Mouse (Mus musculus) small intestine, adult 2 months (tissue): ENCODE data around the gene Rasgef1b. TPM values are rescaled to one million over a fixed set of nuclear protein-coding genes. Genes with fewer than 3 reads are reported as not detected.
A peak's percentile ranks its signal among the peaks of the same experiment; 100 is the strongest.

Experiments
- H3K27ac ChIP-seq: fragments of 200-500 bp; 2 replicates; pipeline ENCODE4 v1.5.1; 2012; ENCODE audit warnings: low read depth, low read length, control low read depth, inconsistent platforms; ENCODE audit not compliant: insufficient read depth
- H3K27me3 ChIP-seq: fragments of 200-500 bp; 2 replicates; pipeline ENCODE4 v1.6.1; 2012; ENCODE audit warnings: mild to moderate bottlenecking, moderate library complexity, low read length, inconsistent platforms; ENCODE audit not compliant: control insufficient read depth, insufficient read depth
- H3K36me3 ChIP-seq: fragments of 200-500 bp; 2 replicates; pipeline ENCODE4 v1.6.1; 2012; ENCODE audit warnings: mild to moderate bottlenecking, low read length, control low read depth, inconsistent platforms; ENCODE audit not compliant: control insufficient read depth, insufficient read depth
- H3K4me1 ChIP-seq: fragments of 200-500 bp; 2 replicates; pipeline ENCODE4 v1.6.1; 2012; ENCODE audit warnings: low read length, inconsistent platforms, mixed read lengths; ENCODE audit not compliant: control insufficient read depth, insufficient read depth, insufficient read length
- H3K4me3 ChIP-seq: fragments of 200-500 bp; 2 replicates; pipeline ENCODE4 v1.5.1; 2012; ENCODE audit warnings: low read depth, mild to moderate bottlenecking, control low read depth, inconsistent platforms, low read length, moderate library complexity
- CTCF ChIP-seq: fragments of 200-500 bp; IDR thresholded peaks from 2 replicates; pipeline ENCODE4 v1.5.1; 2012; ENCODE audit warnings: low read depth, mild to moderate bottlenecking, control low read depth, inconsistent platforms, low read length, moderate library complexity, mixed read lengths; ENCODE audit not compliant: insufficient replicate concordance, insufficient read length; ENCODE audit errors: extremely low read depth
- POLR2A ChIP-seq: fragments of 200-500 bp; IDR thresholded peaks from 2 replicates; pipeline ENCODE4 v1.6.1; 2012; ENCODE audit warnings: low read depth, mild to moderate bottlenecking, control low read depth, inconsistent platforms, low read length, moderate library complexity
- WGBS: fragments of 180-500 bp; shearing (Covaris S2); methylation state at CpG from one replicate; pipeline ENCODE4 v1.1.7; 2018; 5-methylcytosine and 5-hydroxymethylcytosine counted together
- polyA plus RNA-seq: library from polyadenylated mRNA; depleted of rRNA; stranded (reverse); fragments of >200 nt; gene quantifications from 2 replicates; pipeline ENCODE4 v1.2.3, GENCODE M21; 2012

Rasgef1b gene
- polyA plus RNA-seq, 1 experiment = 16.2 TPM

DNA sequence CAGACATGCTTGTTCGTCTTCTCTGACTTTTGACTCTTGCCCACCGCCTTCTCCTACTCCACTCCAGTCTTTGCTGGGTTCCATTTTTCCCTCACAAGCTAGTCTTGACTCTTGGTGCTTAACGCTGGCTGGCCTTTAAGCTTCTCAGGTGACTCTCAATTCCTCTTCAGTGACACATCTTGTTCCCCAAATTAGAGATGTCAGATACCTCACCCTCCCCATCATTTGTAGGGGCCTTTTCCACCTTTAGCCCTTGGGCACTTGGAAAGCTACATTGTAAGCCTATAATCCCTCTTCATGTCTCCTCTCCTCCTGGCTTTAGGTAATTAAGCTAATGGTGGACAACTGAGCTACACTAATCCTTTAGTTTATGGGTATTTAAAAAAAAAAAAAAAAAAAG lies 338.6 kb downstream of the Rasgef1b start:
- no peak overlapping the region for H3K27ac ChIP-seq
- peaks cover 17% of the 10 kb centered on the region; the same call in 1 of the 2 replicates for H3K4me1 ChIP-seq
- H3K27me3 ChIP-seq = no peaks in the 10 kb centered on the region
- 97% methylated on average over 3 of the region's 3 CpGs for WGBS
- no peaks in the 10 kb centered on the region for H3K36me3 ChIP-seq
- no peak overlapping the region for H3K4me3 ChIP-seq
- TF ChIP-seq POLR2A (no peak), CTCF (no peak)

DNA sequence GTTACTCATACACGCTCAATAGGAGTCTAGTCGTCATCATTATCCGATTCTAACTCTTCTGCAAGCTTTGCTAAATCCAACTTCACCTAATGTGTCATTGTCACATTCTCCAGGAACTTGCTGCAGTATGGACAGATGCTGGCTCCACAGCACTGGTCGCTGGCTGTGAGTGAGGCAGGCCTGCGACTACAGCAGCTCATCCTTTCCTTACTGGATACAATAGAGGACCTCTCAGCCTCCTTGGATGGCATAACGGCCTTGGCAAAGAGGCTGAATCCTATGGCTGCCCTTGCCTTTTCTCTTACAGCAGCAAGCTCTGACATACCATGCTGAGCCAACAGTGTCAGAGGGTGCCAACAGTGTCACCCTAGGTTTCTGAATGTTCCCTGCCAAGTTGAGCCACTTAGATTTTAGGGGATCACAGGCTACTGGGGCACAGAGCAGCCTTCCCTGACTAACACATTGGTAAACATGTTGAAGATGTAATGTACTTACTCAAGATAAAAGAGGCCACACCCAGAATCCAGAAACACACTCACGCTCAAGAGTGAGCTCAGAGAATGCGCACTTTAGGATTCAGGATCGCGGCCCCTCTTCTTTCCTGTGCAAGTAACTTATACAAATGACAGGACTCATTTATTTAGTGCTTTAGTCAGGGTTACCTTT lies 340.1 kb downstream of the Rasgef1b start:
- WGBS = 91% methylated on average over 10 of the region's 10 CpGs
- H3K27me3 ChIP-seq = no peaks in the 10 kb centered on the region
- no peaks in the 10 kb centered on the region for H3K36me3 ChIP-seq
- H3K4me3 ChIP-seq = no peak overlapping the region
- H3K27ac ChIP-seq = no peak overlapping the region
- H3K4me1 ChIP-seq = peaks cover 17% of the 10 kb centered on the region; the same call in 1 of the 2 replicates
- no peak for TF ChIP-seq CTCF

DNA sequence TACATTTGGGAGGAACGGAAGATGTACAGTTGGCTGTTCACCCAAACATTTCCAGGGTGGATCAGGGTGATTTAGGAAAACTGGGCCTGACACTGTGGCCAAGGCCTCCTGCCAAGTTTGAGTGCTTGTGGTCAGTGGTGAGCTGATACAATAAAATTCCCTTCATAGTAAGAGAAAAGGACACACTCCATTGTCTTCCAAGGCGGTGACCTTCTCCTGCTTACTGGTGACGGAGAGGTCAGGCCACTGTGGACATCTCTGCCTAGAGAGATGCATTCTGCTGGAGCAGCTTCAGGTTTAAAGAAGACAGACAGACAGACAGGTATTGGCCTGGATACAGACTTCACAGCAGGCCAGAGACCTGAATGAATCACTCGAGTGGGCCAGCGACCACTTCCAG lies 340.7 kb downstream of the Rasgef1b start:
- no peaks in the 10 kb centered on the region for H3K36me3 ChIP-seq
- H3K27ac ChIP-seq = no peak overlapping the region
- TF ChIP-seq CTCF (no peak), POLR2A (no peak)
- peaks cover 17% of the 10 kb centered on the region; the same call in 1 of the 2 replicates for H3K4me1 ChIP-seq
- no peaks in the 10 kb centered on the region for H3K27me3 ChIP-seq
- 86% methylated on average over 5 of the region's 5 CpGs for WGBS
- H3K4me3 ChIP-seq = no peak overlapping the region

DNA sequence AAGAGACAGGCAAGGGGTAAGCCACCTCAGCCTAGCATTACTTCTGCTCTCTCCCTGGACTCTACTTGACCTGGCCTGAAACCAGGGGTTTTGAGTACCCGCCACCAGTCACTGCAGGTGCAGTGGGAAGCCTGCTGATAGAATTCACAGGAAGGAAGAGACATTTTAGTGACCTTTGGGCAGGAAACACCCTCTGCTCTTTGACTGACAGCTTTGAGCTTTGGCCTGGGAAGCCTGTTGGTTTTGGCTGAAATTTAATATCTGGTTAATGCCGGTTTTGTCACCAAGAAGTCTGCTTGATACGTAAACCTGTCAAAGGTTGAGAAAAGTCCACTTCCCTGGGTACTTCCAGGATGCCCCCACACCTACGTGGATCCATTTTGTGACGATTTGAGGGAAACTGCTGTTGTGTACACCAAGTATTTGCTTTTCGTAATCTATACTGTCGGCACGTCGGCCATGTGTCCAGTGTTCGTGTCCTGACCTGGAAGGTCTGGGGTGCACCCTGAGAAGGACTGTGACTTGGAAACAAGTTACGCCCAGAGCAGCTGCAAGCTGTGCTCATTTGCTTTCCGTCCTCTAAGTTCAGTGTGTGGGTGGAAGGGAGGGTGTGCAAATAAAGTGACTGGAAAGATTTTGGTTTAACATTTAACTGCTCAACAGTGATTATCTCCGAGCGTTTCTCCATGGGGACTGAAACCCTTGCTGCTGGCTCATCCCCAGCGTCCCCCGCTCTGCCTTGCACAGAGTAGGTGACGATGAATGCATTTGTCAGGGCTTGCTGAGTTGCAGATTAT lies 341.5 kb downstream of the Rasgef1b start:
- 26% methylated on average over 17 of the region's 17 CpGs for WGBS
- Histone ChIP-seq H3K27ac (peak overlapping the region; percentile 6; the same call in 1 of the 2 replicates), H3K4me3 (no peak overlapping the region), H3K4me1 (peaks cover 17% of the 10 kb centered on the region; the same call in 1 of the 2 replicates), H3K36me3 (no peaks in the 10 kb centered on the region), H3K27me3 (no peaks in the 10 kb centered on the region)
- TF ChIP-seq CTCF = no peak
- no peak for TF ChIP-seq POLR2A

DNA sequence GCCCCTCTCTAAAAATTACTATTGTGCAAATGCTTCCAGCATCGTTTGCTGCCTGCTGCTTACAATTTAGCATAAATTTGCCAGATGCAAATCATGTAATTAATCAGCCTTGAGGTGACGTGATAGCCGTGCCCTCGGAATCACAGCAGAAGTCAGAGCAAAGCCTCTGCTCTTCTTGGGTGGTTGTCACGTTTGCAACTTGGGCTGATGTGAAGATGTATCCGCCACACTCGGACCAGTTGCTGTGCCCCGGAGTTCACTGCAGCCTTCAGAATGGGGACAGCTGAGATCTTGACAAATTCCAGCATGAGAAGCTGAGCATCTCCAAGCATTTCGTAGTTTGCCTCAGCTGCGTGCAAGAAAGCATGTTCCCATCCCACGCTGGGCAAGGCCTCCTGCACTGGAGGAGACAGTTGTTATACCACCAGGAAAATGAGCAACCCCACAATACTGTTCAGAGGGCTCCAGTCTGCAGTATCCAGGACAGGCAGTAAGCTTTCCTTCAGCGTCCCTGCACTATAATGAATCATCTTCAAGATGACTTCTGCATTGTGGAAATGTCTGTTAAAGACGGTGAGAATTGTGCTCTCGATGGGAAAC lies 342.5 kb downstream of the Rasgef1b start:
- WGBS = 82% methylated on average over 14 of the region's 14 CpGs
- Histone ChIP-seq H3K4me3 (no peak overlapping the region), H3K27me3 (no peaks in the 10 kb centered on the region), H3K4me1 (peaks cover 17% of the 10 kb centered on the region; the same call in 1 of the 2 replicates), H3K36me3 (no peaks in the 10 kb centered on the region), H3K27ac (no peak overlapping the region)
- TF ChIP-seq CTCF (no peak), POLR2A (no peak)

DNA sequence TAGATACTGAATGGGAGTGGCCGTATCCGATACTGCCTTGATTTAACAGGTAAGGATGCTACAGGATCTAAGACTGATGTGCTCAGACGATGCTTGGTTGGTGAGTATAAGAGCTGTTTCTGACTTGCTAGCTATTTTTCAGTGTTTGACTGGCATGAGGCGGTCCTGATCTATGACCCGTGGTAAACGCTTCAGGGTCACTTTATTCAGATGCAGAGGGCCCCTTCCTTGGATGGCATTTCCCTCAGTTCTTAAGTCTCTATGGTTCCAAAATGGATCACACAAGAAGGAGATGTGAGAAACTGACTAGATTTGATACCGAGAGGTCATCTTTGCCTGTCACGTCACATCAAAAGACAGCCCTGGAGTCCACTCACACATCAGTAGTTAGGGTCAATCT lies 343.1 kb downstream of the Rasgef1b start:
- Histone ChIP-seq H3K27ac (no peak overlapping the region), H3K4me3 (no peak overlapping the region), H3K4me1 (peaks cover 17% of the 10 kb centered on the region; the same call in 1 of the 2 replicates), H3K27me3 (no peaks in the 10 kb centered on the region), H3K36me3 (no peaks in the 10 kb centered on the region)
- TF ChIP-seq POLR2A = no peak
- TF ChIP-seq CTCF = no peak
- WGBS = 91% methylated on average over 8 of the region's 8 CpGs

DNA sequence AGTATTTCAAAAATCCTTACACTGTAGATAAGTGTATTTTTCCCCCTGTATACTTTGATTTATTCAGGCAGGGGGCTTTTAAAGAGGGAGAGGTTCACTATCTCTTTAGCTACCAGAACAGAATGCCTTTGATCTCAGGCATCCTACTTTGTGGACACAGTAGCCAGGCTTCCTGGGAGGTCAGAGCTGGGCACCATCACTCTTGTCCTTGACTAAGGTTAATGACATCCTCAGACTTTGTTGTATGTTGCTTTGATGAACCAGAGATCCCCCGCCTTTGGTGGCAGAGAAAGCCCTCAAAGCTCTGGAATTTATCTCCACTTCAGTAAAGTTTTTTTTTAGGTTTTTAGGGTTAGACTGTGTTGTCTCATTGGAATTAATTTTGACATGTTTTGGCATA lies 343.8 kb downstream of the Rasgef1b start:
- no peak overlapping the region for H3K4me3 ChIP-seq
- peaks cover 23% of the 10 kb centered on the region for H3K4me1 ChIP-seq
- WGBS = 82% methylated on average over 1 of the region's 1 CpGs
- H3K27ac ChIP-seq = no peak overlapping the region
- TF ChIP-seq CTCF (no peak), POLR2A (no peak)
- no peaks in the 10 kb centered on the region for H3K27me3 ChIP-seq
- no peaks in the 10 kb centered on the region for H3K36me3 ChIP-seq
